Mouse (Mus musculus) granulocyte monocyte progenitor cell, adult 5-6 weeks (primary cell): Measurements from ENCODE around the gene Galnt12. TPM values are rescaled to one million over a fixed set of nuclear protein-coding genes. Genes with fewer than 3 reads are reported as not detected.

Source experiments
- ATAC-seq: replicated peaks from 2 replicates; pipeline ENCODE4 v1.8.0; 2016; ENCODE audit warnings: mild to moderate bottlenecking, moderate TSS enrichment, inconsistent platforms; ENCODE audit not compliant: poor library complexity, severe bottlenecking
- total RNA-seq, 2 experiments: library from RNA; stranded (forward) in 1 of 2; stranded (reverse) in 1 of 2; fragments of 200-712, 200-1000 nt in 1 of 2; fragments of >200 nt in 1 of 2; fragmentation: Nextera tagmentation in 1 of 2; gene quantifications; 2 replicates each; pipeline ENCODE4 v1.2.3; 2014 to 2017

The Galnt12 gene
- total RNA-seq, 2 experiments from 2014 or later = 0.98 to 1.7 TPM

DNA sequence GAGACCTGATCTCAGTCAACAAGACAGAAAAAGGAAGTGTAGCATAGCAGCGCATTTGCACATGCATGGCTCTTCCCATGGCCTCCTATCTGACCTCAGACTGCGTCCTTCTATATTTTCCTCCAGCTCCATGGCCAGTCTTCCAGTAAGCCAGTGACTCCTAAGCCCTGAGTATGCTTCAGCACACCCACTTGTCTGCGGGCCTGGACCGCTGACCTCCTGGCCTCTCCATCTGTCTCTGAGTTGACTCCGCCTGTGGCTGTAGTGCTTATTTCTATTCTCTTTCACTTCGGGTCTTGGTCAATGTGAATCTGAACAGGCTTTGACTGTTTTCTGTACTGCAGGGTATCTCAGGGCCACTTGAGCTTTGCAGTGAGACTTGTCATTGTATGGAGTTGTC, 52.1 kb downstream of the Galnt12 start:
- ATAC-seq = no peak

DNA sequence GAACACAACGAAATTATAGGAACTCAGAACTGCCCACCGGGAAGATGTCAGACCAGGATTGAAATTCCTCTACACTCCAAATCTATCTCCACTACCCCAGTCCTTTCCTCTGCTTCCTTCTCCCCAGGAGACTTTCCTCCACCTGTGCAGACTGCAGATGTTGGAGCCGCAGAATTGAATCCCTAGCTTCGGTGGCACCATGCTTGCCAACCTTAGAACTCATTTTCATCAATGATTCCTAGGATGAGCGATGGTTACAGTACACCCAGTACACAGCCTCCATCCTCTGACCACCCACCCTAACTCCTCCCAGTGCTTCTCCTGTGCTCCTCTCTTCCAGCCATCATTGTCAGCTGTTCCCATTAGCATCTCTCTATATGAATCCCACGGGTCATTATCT, 53.6 kb downstream of the Galnt12 start:
- ATAC-seq = no peak

DNA sequence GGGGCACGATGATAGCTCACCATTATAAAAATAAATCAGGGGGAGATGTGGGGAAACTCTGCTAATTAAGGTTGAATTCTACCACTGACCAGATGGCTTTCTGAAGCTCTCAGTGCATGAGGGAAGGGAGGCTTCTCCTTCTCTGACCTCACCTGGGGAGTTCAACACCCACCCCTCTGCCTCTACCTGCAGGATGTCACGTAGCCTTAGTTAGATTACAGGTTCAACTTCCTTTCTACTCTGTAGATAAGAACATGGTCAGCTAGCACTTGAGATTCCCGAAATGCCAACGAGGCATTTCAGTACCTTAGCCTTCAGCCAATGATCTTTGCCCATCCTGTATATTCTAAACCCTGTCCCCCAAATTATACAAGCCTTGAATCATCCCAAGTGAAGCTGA, 54.9 kb downstream of the Galnt12 start:
- no peak for ATAC-seq

DNA sequence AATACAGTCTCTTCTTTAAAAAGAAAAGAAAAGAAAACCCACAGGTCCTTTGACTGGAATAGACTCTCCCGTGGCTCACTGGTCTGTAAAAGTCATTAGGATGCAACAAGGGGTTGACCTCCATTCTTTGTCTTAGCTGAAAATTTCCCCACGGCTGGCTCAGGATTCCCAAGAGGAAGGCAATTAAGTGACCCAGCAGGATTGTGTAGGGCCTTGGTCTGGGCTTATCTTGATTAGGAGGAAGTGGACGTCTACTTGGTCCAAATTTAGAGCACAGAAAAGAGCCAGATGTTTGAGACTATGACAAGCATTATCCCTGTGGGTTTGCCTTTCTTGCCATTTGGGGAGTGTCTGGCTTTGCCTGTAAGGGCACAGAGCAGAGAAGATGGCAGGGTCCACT, 58.3 kb downstream of the Galnt12 start:
- no peak for ATAC-seq

DNA sequence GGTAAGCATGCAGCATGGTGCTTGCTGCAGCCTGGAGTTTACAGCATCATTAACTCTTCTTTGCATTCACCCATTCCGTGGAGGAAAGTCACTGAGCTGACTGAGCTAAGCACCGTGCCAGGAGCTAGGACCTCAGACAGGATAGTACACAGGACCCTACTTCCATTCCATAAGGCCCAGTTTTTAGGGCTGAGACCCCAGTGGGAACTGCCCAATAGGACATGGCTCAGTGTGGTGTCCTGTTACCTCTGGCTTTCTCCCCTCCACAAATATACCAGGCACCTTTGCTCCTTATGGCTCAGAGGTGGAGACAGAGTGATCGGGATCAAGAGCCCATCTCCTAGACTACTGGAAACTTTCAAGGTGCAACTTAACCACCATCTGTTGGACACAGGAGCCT, 59.1 kb downstream of the Galnt12 start:
- ATAC-seq = no peak

DNA sequence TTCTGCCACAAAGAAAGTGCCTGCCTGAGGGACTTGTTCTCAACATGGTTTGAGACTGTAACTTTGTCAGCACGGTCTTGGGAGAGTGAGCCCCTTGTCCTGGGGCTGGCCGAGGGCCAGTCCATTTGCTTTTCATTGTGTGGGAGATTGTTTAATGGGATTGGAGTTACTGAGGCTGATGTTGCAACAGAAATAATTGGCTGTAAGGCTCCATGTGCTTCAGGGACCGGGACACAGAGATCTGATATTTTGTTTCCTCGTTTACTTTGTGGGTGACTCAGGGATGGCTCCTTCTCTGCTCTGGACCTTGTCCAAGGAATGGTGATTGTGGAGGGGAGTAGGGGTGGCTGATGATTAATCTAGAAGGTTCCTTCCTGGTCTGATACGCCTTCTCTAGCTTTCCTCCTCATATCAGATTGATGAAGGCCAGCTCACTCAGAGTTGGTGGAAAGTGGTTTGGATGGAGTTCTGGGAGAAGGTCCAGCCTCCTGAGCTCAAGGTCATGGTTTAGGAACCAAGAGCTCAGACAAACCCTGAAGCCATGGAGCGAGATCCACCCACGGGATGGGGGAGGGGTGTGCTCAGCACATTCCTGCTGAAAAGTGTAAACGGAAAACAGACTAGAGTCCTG, 60.0 kb downstream of the Galnt12 start:
- no peak for ATAC-seq

DNA sequence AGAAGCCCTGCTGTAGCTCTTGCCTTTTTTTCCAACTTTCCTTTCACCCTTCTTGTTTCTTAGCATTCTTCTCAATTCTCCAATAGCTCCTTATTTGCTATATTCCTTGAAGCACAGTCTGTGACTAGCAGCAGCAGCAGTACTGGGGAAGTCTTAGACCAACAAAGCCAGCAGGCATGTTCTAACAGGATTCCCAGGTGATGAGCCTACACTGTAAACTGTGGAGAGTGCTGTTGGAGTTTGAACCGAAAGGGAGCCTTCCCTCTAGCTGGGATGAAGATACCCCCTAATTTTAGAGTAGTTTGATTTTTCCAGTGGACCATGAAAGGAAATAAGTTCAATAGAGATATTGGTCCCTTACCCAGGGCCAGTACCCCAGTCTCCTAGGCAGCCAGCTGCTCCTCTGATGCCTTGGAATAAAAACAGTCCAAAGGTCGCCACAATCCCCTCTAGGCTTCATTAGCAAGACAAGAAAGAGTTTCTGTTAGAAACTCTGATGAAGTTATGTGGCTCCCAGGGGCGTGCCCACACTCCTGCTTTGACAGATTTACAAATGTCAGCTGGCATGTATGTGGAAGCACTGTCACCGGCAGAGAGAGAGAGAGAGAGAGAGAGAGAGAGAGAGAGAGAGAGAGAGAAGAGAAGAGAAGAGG, 69.5 kb downstream of the Galnt12 start:
- no peak for ATAC-seq

DNA sequence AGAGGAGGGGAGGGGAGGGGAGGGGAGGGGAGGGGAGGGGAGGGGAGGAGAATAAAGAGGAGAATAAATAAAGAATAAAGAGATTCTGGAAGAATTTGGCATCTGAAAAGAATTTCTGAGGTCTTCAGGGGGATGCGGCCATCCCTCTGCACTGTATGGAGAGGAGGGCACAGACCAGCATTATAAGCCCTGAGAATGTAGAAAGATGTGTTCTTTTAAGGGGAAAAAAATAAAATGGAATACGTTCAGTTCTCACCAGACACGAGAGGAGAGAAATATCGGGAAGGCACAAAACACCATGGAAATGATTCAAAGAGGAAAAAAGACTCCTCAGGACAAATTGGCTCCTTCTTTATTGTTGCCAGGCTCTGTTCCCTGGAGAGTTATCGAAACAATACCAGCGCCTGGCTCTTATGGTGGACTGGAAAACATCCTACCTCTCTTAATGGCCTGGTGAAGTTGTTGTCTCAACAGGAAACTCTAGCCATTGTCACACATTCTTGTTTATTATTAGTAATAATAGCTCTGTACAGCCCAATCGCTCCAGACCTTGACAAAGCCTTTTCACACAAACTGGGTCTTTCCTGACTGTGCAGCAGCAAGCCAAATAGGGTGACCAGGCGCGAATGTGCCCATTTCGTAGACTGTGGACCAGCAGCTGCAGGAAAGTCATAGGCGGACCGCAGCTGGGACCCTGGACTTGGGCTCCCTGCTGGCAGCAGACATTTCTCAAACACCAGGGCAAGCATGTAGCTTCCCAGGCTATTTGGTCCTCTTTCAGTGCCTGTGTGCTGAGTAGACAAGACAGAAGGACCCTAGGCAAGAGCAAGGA, 70.3 kb downstream of the Galnt12 start:
- no peak for ATAC-seq

DNA sequence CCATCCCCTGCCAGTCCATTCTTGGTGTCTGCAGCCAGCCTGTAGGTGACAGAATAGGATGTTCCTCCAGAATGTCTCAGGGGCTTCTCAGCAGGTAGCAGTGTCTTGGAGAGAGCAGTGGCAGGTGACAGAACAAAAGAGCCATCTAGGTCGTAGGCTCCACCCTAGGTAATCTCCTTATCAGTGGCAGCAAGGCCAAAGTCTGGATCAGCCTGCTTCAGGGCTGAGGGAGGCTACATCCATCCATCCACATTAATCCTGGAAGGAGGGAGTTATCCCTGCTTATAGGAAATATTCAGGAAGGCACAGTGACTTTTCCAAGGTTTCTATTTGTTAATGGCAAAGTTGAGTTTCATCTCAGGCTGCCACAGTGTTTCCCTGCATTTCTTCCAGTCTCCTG, 80.6 kb downstream of the Galnt12 start:
- ATAC-seq = no peak

Other genes starting within 250 kb of the Galnt12 start
- not detected in 2 replicates for gene Gabbr2, start 100.0 kb upstream of the Galnt12 start, total RNA-seq (2014; fragmentation: Nextera tagmentation)
- gene Gabbr2, start 100.0 kb upstream of the Galnt12 start, total RNA-seq (2017) = not detected in 2 replicates
- not detected in 2 replicates for gene Anks6, start 34.5 kb upstream of the Galnt12 start, total RNA-seq (2014; fragmentation: Nextera tagmentation)
- gene Anks6, start 34.5 kb upstream of the Galnt12 start, total RNA-seq (2017) = not detected in 2 replicates
- not detected in 2 replicates for gene Col15a1, start 116.3 kb downstream of the Galnt12 start, total RNA-seq (2014; fragmentation: Nextera tagmentation)
- gene Col15a1, start 116.3 kb downstream of the Galnt12 start, total RNA-seq (2017) = not detected in 2 replicates